Mouse (Mus musculus) G1E (cell line): ENCODE data around the gene Tpra1. TPM values are rescaled to one million over a fixed set of nuclear protein-coding genes. Genes with fewer than 3 reads are reported as not detected.

Source experiments
- ATAC-seq: 2 replicates; pipeline ENCODE4 v1.8.0; 2016; ENCODE audit warnings: mild to moderate bottlenecking; ENCODE audit not compliant: insufficient number of reproducible peaks, poor library complexity, low FRiP score, severe bottlenecking; ENCODE audit errors: extremely low read depth
- DNase-seq: peaks from one replicate; pipeline ENCODE4 v3.0.0; 2012; ENCODE audit warnings: low spot score
- H3K27me3 ChIP-seq: 2 replicates; pipeline ENCODE4 v1.6.1; 2012; ENCODE audit warnings: mild to moderate bottlenecking, low read length, inconsistent platforms; ENCODE audit not compliant: insufficient read depth
- H3K36me3 ChIP-seq: replicated peaks from 2 replicates; pipeline ENCODE3; 2012; ENCODE audit warnings: mild to moderate bottlenecking, inconsistent platforms
- H3K4me1 ChIP-seq: 2 replicates; pipeline ENCODE4 v1.6.1; 2012; ENCODE audit warnings: low read depth, low read length, inconsistent platforms, mixed read lengths; ENCODE audit not compliant: insufficient read depth
- H3K4me3 ChIP-seq: 2 replicates; pipeline ENCODE4 v1.5.1; 2012; ENCODE audit warnings: low read depth, mild to moderate bottlenecking, inconsistent platforms, low read length, moderate library complexity, mixed read lengths
- H3K9me3 ChIP-seq: replicated peaks from 2 replicates; pipeline ENCODE4 v1.6.1; 2012; ENCODE audit warnings: inconsistent platforms
- CTCF ChIP-seq: IDR thresholded peaks from 2 replicates; pipeline ENCODE4 v1.5.1; 2012; ENCODE audit warnings: low read depth, low read length, inconsistent platforms, mixed read lengths
- GATA1 ChIP-seq: IDR thresholded peaks from 2 replicates; pipeline ENCODE4 v1.6.1; 2012; ENCODE audit warnings: borderline replicate concordance, low read length, inconsistent platforms, mixed read lengths
- GATA2 ChIP-seq: IDR thresholded peaks from 2 replicates; pipeline ENCODE4 v1.6.1; 2012; ENCODE audit warnings: low read depth, low read length, inconsistent platforms, borderline replicate concordance
- POLR2AphosphoS5 ChIP-seq: IDR thresholded peaks from 2 replicates; pipeline ENCODE4 v1.6.1; 2012; ENCODE audit warnings: low read depth, low read length, inconsistent platforms; ENCODE audit not compliant: insufficient replicate concordance
- TAL1 ChIP-seq: conservative IDR thresholded peaks from 2 replicates; pipeline ENCODE4 v1.6.1; 2012; ENCODE audit warnings: low read depth, low read length, inconsistent platforms, mixed read lengths
- polyA plus RNA-seq: library from polyadenylated mRNA; stranded (reverse); fragments of >175 nt; gene quantifications from 2 replicates; pipeline ENCODE4 v1.2.3, GENCODE M21; 2012
- total RNA-seq, 2 experiments: library from RNA; stranded (forward) in 1 of 2; stranded (reverse) in 1 of 2; fragments of 200-1000 nt in 1 of 2; fragments of >200 nt in 1 of 2; fragmentation: Nextera tagmentation in 1 of 2; gene quantifications; 2 replicates each; pipeline ENCODE4 v1.2.3; 2014 to 2017

The Tpra1 gene
- total and polyA plus RNA-seq, 3 experiments = 25.9 to 70.6 (median 30.5) TPM

GRCm38 (mm10) chr6:88865704-88866103 lies 36.3 kb upstream of the Tpra1 start:
- TF ChIP-seq CTCF = no peak
- no peak for TF ChIP-seq GATA2
- no peak for TF ChIP-seq TAL1
- no peak for TF ChIP-seq GATA1
- TF ChIP-seq POLR2AphosphoS5 = no peak
- H3K36me3 ChIP-seq = no peaks in the 10 kb centered on the region
- peaks cover 55% of the 10 kb centered on the region for H3K27me3 ChIP-seq
- DNase-seq = no peak
- no peak for ATAC-seq
- no peak overlapping the region for H3K4me3 ChIP-seq
- peaks cover 3% of the 10 kb centered on the region for H3K9me3 ChIP-seq
- peaks cover 2% of the 10 kb centered on the region; the same call in 1 of the 2 replicates for H3K4me1 ChIP-seq

DNA sequence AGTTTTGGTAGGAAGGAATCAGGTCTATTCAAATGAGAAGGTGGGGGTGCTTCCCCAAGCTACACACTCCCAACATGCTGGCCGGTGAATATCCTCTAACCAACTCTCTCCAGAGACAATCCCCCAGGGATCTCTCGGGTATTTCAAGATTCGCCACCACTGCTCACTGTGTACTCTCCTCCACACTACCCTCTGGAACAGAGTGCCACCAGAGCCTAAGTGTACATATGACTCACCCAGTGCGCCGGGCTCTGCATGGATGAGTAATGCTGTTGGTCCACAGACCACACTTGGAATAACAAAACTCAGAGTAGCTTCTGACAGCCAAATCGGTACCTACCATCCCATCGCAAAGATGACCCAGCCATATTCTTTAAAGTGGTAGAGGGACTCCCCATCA lies 32.6 kb upstream of the Tpra1 start:
- Histone ChIP-seq H3K27me3 (peaks cover 66% of the 10 kb centered on the region), H3K36me3 (no peaks in the 10 kb centered on the region)
- DNase-seq = no peak

GRCm38 (mm10) chr6:88870594-88870993 lies 31.5 kb upstream of the Tpra1 start:
- no peak for TF ChIP-seq GATA2
- no peak for TF ChIP-seq POLR2AphosphoS5
- TF ChIP-seq GATA1 = no peak
- no peak for TF ChIP-seq CTCF
- TF ChIP-seq TAL1 = no peak
- Histone ChIP-seq H3K9me3 (peaks cover 11% of the 10 kb centered on the region), H3K4me1 (no peaks in the 10 kb centered on the region), H3K27me3 (peaks cover 62% of the 10 kb centered on the region), H3K4me3 (no peak overlapping the region), H3K36me3 (no peaks in the 10 kb centered on the region)
- DNase-seq (no peak), ATAC-seq (no peak)

More for the DNA sequence above, 32.6 kb upstream of the Tpra1 start:
- ATAC-seq = no peak
- no peak overlapping the region for H3K4me3 ChIP-seq
- no peaks in the 10 kb centered on the region for H3K4me1 ChIP-seq
- TF ChIP-seq GATA2 = no peak
- TF ChIP-seq TAL1 = no peak
- TF ChIP-seq CTCF = no peak
- no peak for TF ChIP-seq POLR2AphosphoS5
- no peak for TF ChIP-seq GATA1
- peaks cover 4% of the 10 kb centered on the region for H3K9me3 ChIP-seq

GRCm38 (mm10) chr6:88871546-88871945 lies 30.5 kb upstream of the Tpra1 start:
- H3K4me1 ChIP-seq = no peaks in the 10 kb centered on the region
- ATAC-seq = no peak
- TF ChIP-seq GATA2 (no peak), GATA1 (no peak), POLR2AphosphoS5 (no peak), CTCF (no peak), TAL1 (no peak)
- no peak for DNase-seq
- H3K4me3 ChIP-seq = no peak overlapping the region
- no peaks in the 10 kb centered on the region for H3K36me3 ChIP-seq
- H3K27me3 ChIP-seq = peaks cover 53% of the 10 kb centered on the region
- H3K9me3 ChIP-seq = peaks cover 11% of the 10 kb centered on the region

GRCm38 (mm10) chr6:88872811-88873210 lies 29.2 kb upstream of the Tpra1 start:
- no peaks in the 10 kb centered on the region for H3K36me3 ChIP-seq
- DNase-seq (no peak), ATAC-seq (no peak)
- H3K4me3 ChIP-seq = no peak overlapping the region
- no peaks in the 10 kb centered on the region for H3K4me1 ChIP-seq
- no peak for TF ChIP-seq CTCF
- TF ChIP-seq GATA1 = no peak
- no peak for TF ChIP-seq TAL1
- no peak for TF ChIP-seq POLR2AphosphoS5
- no peak for TF ChIP-seq GATA2
- H3K27me3 ChIP-seq = peaks cover 44% of the 10 kb centered on the region
- H3K9me3 ChIP-seq = peaks cover 11% of the 10 kb centered on the region

GRCm38 (mm10) chr6:88873965-88874867 lies 27.8 kb upstream of the Tpra1 start:
- peaks cover 44% of the 10 kb centered on the region for H3K27me3 ChIP-seq
- H3K36me3 ChIP-seq = peaks cover 9% of the 10 kb centered on the region
- no peak for ATAC-seq

More at GRCm38 (mm10) chr6:88873965-88874867, 27.8 kb upstream of the Tpra1 start:
- no peak for DNase-seq
- no peak for TF ChIP-seq TAL1
- TF ChIP-seq CTCF = no peak
- TF ChIP-seq GATA1 = no peak
- TF ChIP-seq POLR2AphosphoS5 = no peak
- TF ChIP-seq GATA2 = no peak
- Histone ChIP-seq H3K4me3 (no peak overlapping the region), H3K9me3 (peaks cover 11% of the 10 kb centered on the region), H3K4me1 (no peaks in the 10 kb centered on the region)
